Mouse (Mus musculus): Measurements from ENCODE around the gene Moap1. TPM values are rescaled to one million over a fixed set of nuclear protein-coding genes. Genes with fewer than 3 reads are reported as not detected.

The Moap1 gene
- polyA plus RNA-seq, 1 experiment from 2014 or later = 21.1 TPM

GRCm38 (mm10) chr12:102757055-102757688 is 13.7 kb upstream of the Moap1 start:
- Histone ChIP-seq H3K4me3 (ENCODE audit: low read depth, low read length) (peak overlapping the region; percentile 73), H3K36me3 (ENCODE audit: control insufficient read depth, insufficient read depth, low read length) (no peaks in the 10 kb centered on the region), H3K27ac (ENCODE audit: low read depth, low read length) (peak overlapping the region; percentile 91), H3K9ac (ENCODE audit: low read depth, low read length) (peak overlapping the region; percentile 78), H3K4me1 (ENCODE audit: control insufficient read depth, insufficient read depth, low read length) (peaks cover 20% of the 10 kb centered on the region), H3K9me3 (replicated peaks; ENCODE audit: control insufficient read depth, low read length) (no peaks in the 10 kb centered on the region), H3K27me3 (ENCODE audit: control insufficient read depth, insufficient read depth, low read length) (no peaks in the 10 kb centered on the region), H3K4me2 (peak overlapping the region; percentile 79)
- under 1% methylated on average over 46 of the region's 46 CpGs for WGBS (ENCODE audit: insufficient replicate concordance)
- peak; percentile 85 for ATAC-seq (replicated peaks; ENCODE audit: insufficient number of reproducible peaks, low FRiP score, low TSS enrichment)

- no peaks in the 10 kb centered on the region for H3K9me3 ChIP-seq (replicated peaks; ENCODE audit: control insufficient read depth, low read length)
- H3K27me3 ChIP-seq (ENCODE audit: control insufficient read depth, insufficient read depth, low read length) = no peaks in the 10 kb centered on the region
- no peak for ATAC-seq (replicated peaks; ENCODE audit: insufficient number of reproducible peaks, low FRiP score, low TSS enrichment)
- peak overlapping the region; percentile 73 for H3K4me3 ChIP-seq (ENCODE audit: low read depth, low read length)
- H3K4me1 ChIP-seq (ENCODE audit: control insufficient read depth, insufficient read depth, low read length) = peaks cover 20% of the 10 kb centered on the region
- peak overlapping the region; percentile 79 for H3K4me2 ChIP-seq
- H3K36me3 ChIP-seq (ENCODE audit: control insufficient read depth, insufficient read depth, low read length) = no peaks in the 10 kb centered on the region
- no peak overlapping the region; the same call in 1 of the 2 replicates for H3K9ac ChIP-seq (ENCODE audit: low read depth, low read length)
- 77% methylated on average over 7 of the region's 7 CpGs for WGBS (ENCODE audit: insufficient replicate concordance)
- H3K27ac ChIP-seq (ENCODE audit: low read depth, low read length) = no peak overlapping the region
Measured at GRCm38 (mm10) chr12:102756304-102756703, 12.8 kb upstream of the Moap1 start.

GRCm38 (mm10) chr12:102748256-102748655 is 4.8 kb upstream of the Moap1 start:
- no peaks in the 10 kb centered on the region for H3K9me3 ChIP-seq (replicated peaks; ENCODE audit: control insufficient read depth, low read length)
- H3K27me3 ChIP-seq (ENCODE audit: control insufficient read depth, insufficient read depth, low read length) = no peaks in the 10 kb centered on the region
- peaks cover 8% of the 10 kb centered on the region; the same call in 1 of the 2 replicates for H3K4me1 ChIP-seq (ENCODE audit: control insufficient read depth, insufficient read depth, low read length)
- no peak overlapping the region for H3K4me2 ChIP-seq
- no peak overlapping the region for H3K4me3 ChIP-seq (ENCODE audit: low read depth, low read length)
- 81% methylated on average over 3 of the region's 3 CpGs for WGBS (ENCODE audit: insufficient replicate concordance)
- no peak overlapping the region for H3K27ac ChIP-seq (ENCODE audit: low read depth, low read length)
- H3K36me3 ChIP-seq (ENCODE audit: control insufficient read depth, insufficient read depth, low read length) = 0 out of 2 replicates have a peak, but pooled peaks cover 3% of the 10 kb centered on the region
- ATAC-seq (replicated peaks; ENCODE audit: insufficient number of reproducible peaks, low FRiP score, low TSS enrichment) = no peak
- H3K9ac ChIP-seq (ENCODE audit: low read depth, low read length) = no peak overlapping the region

- Histone ChIP-seq H3K4me2 (peak overlapping the region; percentile 89), H3K9me3 (replicated peaks; ENCODE audit: control insufficient read depth, low read length) (no peaks in the 10 kb centered on the region), H3K36me3 (ENCODE audit: control insufficient read depth, insufficient read depth, low read length) (0 out of 2 replicates have a peak, but pooled peaks cover 3% of the 10 kb centered on the region), H3K27me3 (ENCODE audit: control insufficient read depth, insufficient read depth, low read length) (no peaks in the 10 kb centered on the region), H3K9ac (ENCODE audit: low read depth, low read length) (peak overlapping the region; percentile 84; the same call in 1 of the 2 replicates), H3K27ac (ENCODE audit: low read depth, low read length) (no peak overlapping the region), H3K4me3 (ENCODE audit: low read depth, low read length) (no peak overlapping the region), H3K4me1 (ENCODE audit: control insufficient read depth, insufficient read depth, low read length) (peaks cover 18% of the 10 kb centered on the region)
- 51% methylated on average over 6 of the region's 6 CpGs for WGBS (ENCODE audit: insufficient replicate concordance)
- no peak for ATAC-seq (replicated peaks; ENCODE audit: insufficient number of reproducible peaks, low FRiP score, low TSS enrichment)
Measured at GRCm38 (mm10) chr12:102744839-102745238, 1.4 kb upstream of the Moap1 start.

GRCm38 (mm10) chr12:102743036-102743588 is 349 bp downstream of the Moap1 start:
- WGBS (ENCODE audit: insufficient replicate concordance) = under 1% methylated on average over 33 of the region's 33 CpGs
- H3K9ac ChIP-seq (ENCODE audit: low read depth, low read length) = peak overlapping the region; percentile 84
- peaks cover 18% of the 10 kb centered on the region for H3K4me1 ChIP-seq (ENCODE audit: control insufficient read depth, insufficient read depth, low read length)
- peak overlapping the region; percentile 90 for H3K27ac ChIP-seq (ENCODE audit: low read depth, low read length)
- H3K27me3 ChIP-seq (ENCODE audit: control insufficient read depth, insufficient read depth, low read length) = no peaks in the 10 kb centered on the region
- H3K9me3 ChIP-seq (replicated peaks; ENCODE audit: control insufficient read depth, low read length) = no peaks in the 10 kb centered on the region
- ATAC-seq (replicated peaks; ENCODE audit: insufficient number of reproducible peaks, low FRiP score, low TSS enrichment) = peak; percentile 40
- peak overlapping the region; percentile 89 for H3K4me2 ChIP-seq
- H3K36me3 ChIP-seq (ENCODE audit: control insufficient read depth, insufficient read depth, low read length) = 0 out of 2 replicates have a peak, but pooled peaks cover under 1% of the 10 kb centered on the region
- peak overlapping the region; percentile 76 for H3K4me3 ChIP-seq (ENCODE audit: low read depth, low read length)

GRCm38 (mm10) chr12:102742056-102742455 is 1.4 kb downstream of the Moap1 start:
- Histone ChIP-seq H3K4me3 (ENCODE audit: low read depth, low read length) (no peak overlapping the region), H3K9me3 (replicated peaks; ENCODE audit: control insufficient read depth, low read length) (no peaks in the 10 kb centered on the region), H3K36me3 (ENCODE audit: control insufficient read depth, insufficient read depth, low read length) (no peaks in the 10 kb centered on the region), H3K4me1 (ENCODE audit: control insufficient read depth, insufficient read depth, low read length) (peaks cover 18% of the 10 kb centered on the region), H3K27ac (ENCODE audit: low read depth, low read length) (no peak overlapping the region), H3K27me3 (ENCODE audit: control insufficient read depth, insufficient read depth, low read length) (no peaks in the 10 kb centered on the region), H3K4me2 (no peak overlapping the region), H3K9ac (ENCODE audit: low read depth, low read length) (no peak overlapping the region)
- ATAC-seq (replicated peaks; ENCODE audit: insufficient number of reproducible peaks, low FRiP score, low TSS enrichment) = no peak
- 59% methylated on average over 7 of the region's 7 CpGs for WGBS (ENCODE audit: insufficient replicate concordance)

- H3K9me3 ChIP-seq (replicated peaks; ENCODE audit: control insufficient read depth, low read length) = no peaks in the 10 kb centered on the region
- H3K9ac ChIP-seq (ENCODE audit: low read depth, low read length) = no peak overlapping the region
- no peaks in the 10 kb centered on the region for H3K27me3 ChIP-seq (ENCODE audit: control insufficient read depth, insufficient read depth, low read length)
- H3K4me3 ChIP-seq (ENCODE audit: low read depth, low read length) = no peak overlapping the region
- peaks cover 18% of the 10 kb centered on the region for H3K4me1 ChIP-seq (ENCODE audit: control insufficient read depth, insufficient read depth, low read length)
- H3K4me2 ChIP-seq = no peak overlapping the region
- ATAC-seq (replicated peaks; ENCODE audit: insufficient number of reproducible peaks, low FRiP score, low TSS enrichment) = no peak
- H3K27ac ChIP-seq (ENCODE audit: low read depth, low read length) = no peak overlapping the region
- 56% methylated on average over 3 of the region's 3 CpGs for WGBS (ENCODE audit: insufficient replicate concordance)
- no peaks in the 10 kb centered on the region for H3K36me3 ChIP-seq (ENCODE audit: control insufficient read depth, insufficient read depth, low read length)
Measured at GRCm38 (mm10) chr12:102740285-102740684, 3.2 kb downstream of the Moap1 start.

- H3K27me3 ChIP-seq (ENCODE audit: control insufficient read depth, insufficient read depth, low read length) = no peaks in the 10 kb centered on the region
- no peak overlapping the region for H3K4me2 ChIP-seq
- no peak for ATAC-seq (replicated peaks; ENCODE audit: insufficient number of reproducible peaks, low FRiP score, low TSS enrichment)
- WGBS (ENCODE audit: insufficient replicate concordance) = 58% methylated on average over 5 of the region's 5 CpGs
- H3K9me3 ChIP-seq (replicated peaks; ENCODE audit: control insufficient read depth, low read length) = no peaks in the 10 kb centered on the region
- H3K9ac ChIP-seq (ENCODE audit: low read depth, low read length) = no peak overlapping the region
- H3K4me3 ChIP-seq (ENCODE audit: low read depth, low read length) = no peak overlapping the region
- no peaks in the 10 kb centered on the region for H3K36me3 ChIP-seq (ENCODE audit: control insufficient read depth, insufficient read depth, low read length)
- no peak overlapping the region for H3K27ac ChIP-seq (ENCODE audit: low read depth, low read length)
- peaks cover 11% of the 10 kb centered on the region for H3K4me1 ChIP-seq (ENCODE audit: control insufficient read depth, insufficient read depth, low read length)
Measured at GRCm38 (mm10) chr12:102739096-102739495, 4.4 kb downstream of the Moap1 start.

GRCm38 (mm10) chr12:102733381-102733780 is 10.1 kb downstream of the Moap1 start:
- no peak for ATAC-seq (replicated peaks; ENCODE audit: insufficient number of reproducible peaks, low FRiP score, low TSS enrichment)
- H3K4me1 ChIP-seq (ENCODE audit: control insufficient read depth, insufficient read depth, low read length) = peaks cover 13% of the 10 kb centered on the region
- H3K4me3 ChIP-seq (ENCODE audit: low read depth, low read length) = no peak overlapping the region
- H3K27me3 ChIP-seq (ENCODE audit: control insufficient read depth, insufficient read depth, low read length) = no peaks in the 10 kb centered on the region
- no peak overlapping the region for H3K9ac ChIP-seq (ENCODE audit: low read depth, low read length)
- H3K4me2 ChIP-seq = no peak overlapping the region
- no peaks in the 10 kb centered on the region for H3K9me3 ChIP-seq (replicated peaks; ENCODE audit: control insufficient read depth, low read length)
- no peak overlapping the region for H3K27ac ChIP-seq (ENCODE audit: low read depth, low read length)
- WGBS (ENCODE audit: insufficient replicate concordance) = 5% methylated on average over 5 of the region's 5 CpGs
- H3K36me3 ChIP-seq (ENCODE audit: control insufficient read depth, insufficient read depth, low read length) = no peaks in the 10 kb centered on the region
